In genomic region chr9:3116311-3116710, GRCm38 (mm10) we compare ENCODE assay signal across 7 mouse cellular contexts.
DNase-seq lines count a peak whose midpoint lies in the region; TF ChIP-seq lines count a peak whose summit lies in the region.
"Not testable (repeated sequence)": the region's sequence is repeated elsewhere in the genome, so short reads cannot be mapped to it uniquely, and the experiment has no call there.

No protein-coding gene starts in this region.

- H3K4me1 ChIP-seq in E14TG2a.4 (replicated peaks; ENCODE audit: low read depth, low read length); ES-Bruce4 (ENCODE audit: control insufficient read depth, insufficient read depth, low read length); ES-E14 (ENCODE audit: control insufficient read depth in 2 of 2, insufficient read depth in 2 of 2, low read length in 2 of 2, poor library complexity in 1 of 2): not testable (repeated sequence)

- in situ Hi-C loops in ES-E14 (cut with MboI; ENCODE audit: low sequenced_read_pairs in 2 of 2, unreplicated experiment in 2 of 2) = not testable (repeated sequence)

- not testable (repeated sequence) for TF ChIP-seq EP300 in ES-Bruce4 (IDR thresholded peaks at IDR 0.05; ENCODE audit: insufficient read depth, low read depth, low read length)

- H3K9ac ChIP-seq in ES-Bruce4 (ENCODE audit: low read depth, poor library complexity, severe bottlenecking); ES-E14 (ENCODE audit: insufficient read depth, low read depth, low read length, poor library complexity, severe bottlenecking): not testable (repeated sequence)

- H3K27me3 ChIP-seq in E14TG2a.4 (ENCODE audit: insufficient read depth, low read length); ES-Bruce4 (ENCODE audit: control insufficient read depth, insufficient read depth, low read length, poor library complexity, severe bottlenecking): not testable (repeated sequence)

- H3K27ac ChIP-seq in ES-Bruce4 (ENCODE audit: insufficient read depth, low read length); ES-E14 (ENCODE audit: insufficient read depth, low read depth, low read length, poor library complexity, severe bottlenecking): not testable (repeated sequence)

- DNase-seq in ES-CJ7 (ENCODE audit: low read depth, low spot score) = peak; percentile 50
- peak; percentile 11 for DNase-seq in ES-E14 (ENCODE audit: low read depth, low spot score)
- peak; percentile 42 for DNase-seq in R1 (ENCODE audit: low read depth, low spot score)
- DNase-seq in WW6 (ENCODE audit: low read depth, low spot score) = peak; percentile 1
- peak; percentile 60 for DNase-seq in ZHBTc4 (ENCODE audit: low read depth, low spot score)

- not testable (repeated sequence) for H3K36me3 ChIP-seq in E14TG2a.4 (ENCODE audit: insufficient read depth, low read length); ES-Bruce4 (ENCODE audit: control insufficient read depth, insufficient read depth, low read length, poor library complexity, severe bottlenecking); ES-E14 (ENCODE audit: control insufficient read depth, insufficient read depth, low read length, poor library complexity, severe bottlenecking)

- peaks cover 25% of the 10 kb centered on the region for H3K9me3 ChIP-seq in E14TG2a.4 (ENCODE audit: low read length)
- H3K9me3 ChIP-seq in ES-Bruce4 (replicated peaks; ENCODE audit: control insufficient read depth, insufficient read depth, low read length, poor library complexity, severe bottlenecking); ES-E14 (ENCODE audit: control insufficient read depth, insufficient read depth, low read depth, low read length): not testable (repeated sequence)

- H3K4me3 ChIP-seq in E14TG2a.4 (replicated peaks; ENCODE audit: low read length) (peak overlapping the region; percentile 70), ES-Bruce4 (ENCODE audit: low read depth, low read length) (peak overlapping the region; percentile 4; the same call in 1 of the 2 replicates), ES-E14 (ENCODE audit: insufficient read depth in 1 of 2, low read depth in 1 of 2, low read length in 2 of 2, poor library complexity in 1 of 2, severe bottlenecking in 1 of 2) (peak overlapping the region; percentile 34 to 37; a peak in 3 of 4 replicates)

- not testable (repeated sequence) for TF ChIP-seq POLR2A in ES-Bruce4 (IDR thresholded peaks at IDR 0.05; ENCODE audit: insufficient read depth, low read length)

- not testable (repeated sequence) for TF ChIP-seq CTCF in E14TG2a.4 (conservative IDR thresholded peaks at IDR 0.05; ENCODE audit: low read length); ES-Bruce4 (IDR thresholded peaks at IDR 0.05; ENCODE audit: low read depth, low read length)

Comparison
In these comparisons a context has a peak if more than half of its experiments do, and no peak if none do; other contexts are left out.
1. H3K4me3 ChIP-seq: peak in every context shown above with its lines; median percentile 70 in E14TG2a.4; 36 in ES-E14; 4 in ES-Bruce4.
2. DNase-seq: peak in every context shown above with its lines; median percentile 60 in ZHBTc4; 50 in ES-CJ7; 42 in R1; 11 in ES-E14; 1 in WW6.